Mouse (Mus musculus) cerebellum, adult 2 months (tissue): Measurements from ENCODE around the gene Tnpo2.

Source experiments
- CTCF ChIP-seq: fragments of 200-500 bp; IDR thresholded peaks from 2 replicates; pipeline ENCODE4 v1.5.1; 2011; ENCODE audit warnings: low read depth, mild to moderate bottlenecking, control low read depth, low read length, moderate library complexity, borderline replicate concordance; ENCODE audit not compliant: insufficient read depth
- POLR2A ChIP-seq: fragments of 200-500 bp; IDR thresholded peaks from 2 replicates; pipeline ENCODE4 v1.6.1; 2011; ENCODE audit warnings: low read length, control low read depth, borderline replicate concordance; ENCODE audit not compliant: insufficient read depth

- no peak for TF ChIP-seq CTCF
- TF ChIP-seq POLR2A, result no peak
Measured at GRCm38 (mm10) chr8:84989311-84989731, 47.4 kb upstream of the Tnpo2 start.
